Mouse (Mus musculus) R1 (cell line): Measurements from ENCODE around the gene Chodl.

Experiments used
- DNase-seq: peaks from one replicate; pipeline ENCODE4 v3.0.0-alpha.2; 2018; ENCODE audit warnings: low read depth, low spot score

Gene Chodl

DNA sequence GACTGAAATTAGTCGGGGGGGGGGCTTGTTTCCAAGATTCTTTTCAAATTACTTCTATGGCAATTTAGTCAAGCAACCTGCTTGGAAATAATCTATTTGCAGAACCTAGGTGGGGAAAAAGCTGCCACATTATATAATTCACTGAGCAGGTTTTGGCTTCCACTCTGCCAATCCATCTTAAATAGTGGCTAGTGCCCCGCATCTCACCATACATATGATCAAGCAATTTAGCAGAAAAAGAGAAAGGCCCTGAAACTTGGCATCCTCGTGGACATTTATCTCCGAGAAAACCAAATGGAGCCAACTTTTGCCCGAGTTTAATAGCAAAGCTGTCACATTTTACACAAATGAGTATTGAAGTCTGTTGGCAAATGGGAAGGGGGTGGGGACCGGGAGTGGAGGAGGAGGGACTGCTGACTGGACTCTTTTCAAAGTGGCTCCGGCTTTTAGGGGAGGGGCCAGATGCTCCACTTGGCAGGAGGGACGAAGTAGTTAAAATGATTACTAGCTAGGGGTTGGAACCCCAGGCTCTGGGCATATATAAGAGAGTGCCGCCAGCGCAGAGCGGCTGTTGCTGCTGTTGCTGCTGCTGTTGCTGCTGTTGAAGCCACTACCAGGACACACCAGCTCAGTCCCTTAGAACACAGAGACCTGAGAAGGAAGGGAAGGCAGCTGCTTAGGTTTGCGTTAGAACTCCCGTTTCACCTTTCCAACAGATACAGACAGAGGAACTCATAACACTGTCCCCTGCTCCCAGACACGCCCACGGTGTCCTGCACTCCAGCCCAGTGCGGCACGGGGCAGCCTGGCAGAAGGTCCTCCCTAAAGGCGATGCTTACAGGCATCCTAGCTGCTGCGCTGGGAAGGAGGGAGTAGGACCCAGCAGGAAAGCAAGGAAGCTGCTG is at the start of gene Chodl:
Gene Chodl (plus strand): TSS at position 567 of the 905 bp plus-strand sequence.
- peak; percentile 34 for DNase-seq

DNA sequence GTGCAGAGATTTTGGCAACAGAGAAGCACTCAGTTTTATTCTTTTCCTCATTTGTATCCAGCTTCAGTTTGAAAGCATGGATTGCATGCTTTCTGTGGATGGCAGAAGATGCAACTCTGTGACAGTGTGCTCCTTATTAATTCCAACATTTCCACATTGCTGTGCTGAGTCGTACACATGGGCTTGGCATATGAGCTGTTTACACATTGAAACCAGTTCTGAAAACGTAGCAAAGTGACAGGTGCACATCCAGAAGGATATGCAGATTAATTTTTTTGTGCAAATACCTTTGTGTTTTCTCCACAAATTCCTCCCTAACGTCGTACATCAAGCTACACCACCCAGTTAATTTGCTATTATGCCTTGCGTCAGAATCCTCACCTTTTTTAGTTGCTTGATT is 8.1 kb upstream of the Chodl start:
- no peak for DNase-seq

DNA sequence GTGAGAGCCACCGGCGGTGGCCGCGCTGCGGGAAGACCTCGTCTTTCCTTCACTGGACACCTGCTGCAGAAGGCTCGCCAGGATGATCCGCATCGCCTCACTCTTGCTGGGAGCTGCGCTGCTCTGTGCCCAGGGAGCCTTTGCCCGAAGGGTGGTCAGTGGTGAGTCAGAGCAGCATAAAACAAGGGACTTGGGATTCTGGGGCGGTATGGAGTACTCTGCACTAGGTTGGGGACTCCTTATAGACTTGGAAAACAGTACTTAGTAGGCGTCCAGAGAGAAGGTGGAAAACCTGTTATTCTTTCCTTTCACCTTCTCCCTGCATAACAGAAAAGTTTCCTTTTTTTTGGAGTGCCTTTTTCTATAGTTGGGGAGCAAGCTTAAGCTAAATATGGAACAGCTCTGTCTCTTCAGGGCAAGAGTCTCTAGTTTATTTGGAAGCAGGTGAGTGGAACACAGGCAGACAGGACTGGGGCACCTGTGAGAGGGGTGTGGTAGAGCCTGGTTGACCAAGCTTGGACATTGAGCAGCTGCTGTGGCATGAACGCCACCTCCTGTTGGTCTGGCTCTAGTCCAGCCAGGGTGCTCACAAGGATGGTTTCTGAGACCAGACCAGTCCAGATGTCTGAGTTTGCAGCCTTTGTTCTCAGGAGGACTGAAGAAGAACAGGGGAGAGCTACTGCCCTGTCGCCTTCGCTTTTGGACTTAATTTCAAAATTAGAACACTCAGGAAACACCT is 708 bp downstream of the Chodl start:
- DNase-seq = no peak

DNA sequence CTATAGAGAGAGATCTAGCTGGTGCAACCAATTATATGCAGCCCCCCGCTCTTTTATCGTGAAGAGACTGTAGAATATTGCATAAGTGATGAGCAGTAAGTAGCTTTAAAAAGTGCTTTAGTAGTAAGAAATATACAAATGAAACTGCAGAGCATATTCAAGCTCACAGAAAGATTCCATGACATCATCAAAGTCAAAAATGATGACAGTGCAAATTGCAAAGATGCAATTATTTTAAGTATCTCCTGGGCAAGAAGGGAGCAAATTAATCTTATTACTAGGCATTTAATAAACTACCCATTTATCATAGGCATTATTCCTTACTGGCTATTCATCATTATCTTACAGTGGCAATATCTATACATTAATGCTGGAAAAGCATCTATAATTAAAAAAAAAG is 3.5 kb downstream of the Chodl start:
- no peak for DNase-seq

DNA sequence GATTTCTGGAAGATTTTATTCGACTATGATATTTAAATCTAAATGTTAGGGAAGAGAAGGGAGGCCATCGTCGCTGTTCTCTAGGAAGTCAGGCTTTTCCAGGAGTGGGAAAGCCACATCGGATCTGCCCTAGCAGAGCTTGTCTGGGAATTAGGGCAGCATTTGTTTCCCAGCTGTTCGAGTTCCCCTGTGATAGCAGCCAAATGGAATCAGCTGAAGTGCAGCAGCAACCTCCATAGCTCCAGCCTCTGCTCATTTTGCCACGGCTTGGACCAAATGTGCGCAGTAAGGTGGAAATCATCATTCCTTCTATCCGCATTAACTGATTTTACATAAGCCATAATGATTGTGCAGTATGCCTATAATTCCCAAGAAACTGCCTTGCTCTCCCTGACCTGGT is 7.0 kb downstream of the Chodl start:
- DNase-seq = no peak

DNA sequence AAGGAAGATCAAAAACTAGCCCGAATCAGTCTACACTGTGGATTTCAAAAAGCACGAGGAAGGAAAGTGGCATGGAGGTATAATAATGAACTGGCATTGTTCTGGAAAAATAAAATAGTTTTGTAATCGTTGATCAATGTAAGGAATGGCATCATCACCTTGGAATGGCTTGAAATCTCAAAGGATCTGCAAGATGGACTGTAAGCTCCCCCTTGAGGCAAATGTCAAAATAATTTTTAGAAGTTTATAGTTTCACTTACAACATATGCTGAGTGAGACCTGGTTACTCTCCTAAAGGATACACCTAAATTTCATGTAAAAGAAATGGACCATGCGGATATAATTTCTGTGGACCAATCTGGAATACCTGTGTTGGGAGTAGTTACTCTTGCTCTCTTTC is 19.6 kb downstream of the Chodl start:
- no peak for DNase-seq

DNA sequence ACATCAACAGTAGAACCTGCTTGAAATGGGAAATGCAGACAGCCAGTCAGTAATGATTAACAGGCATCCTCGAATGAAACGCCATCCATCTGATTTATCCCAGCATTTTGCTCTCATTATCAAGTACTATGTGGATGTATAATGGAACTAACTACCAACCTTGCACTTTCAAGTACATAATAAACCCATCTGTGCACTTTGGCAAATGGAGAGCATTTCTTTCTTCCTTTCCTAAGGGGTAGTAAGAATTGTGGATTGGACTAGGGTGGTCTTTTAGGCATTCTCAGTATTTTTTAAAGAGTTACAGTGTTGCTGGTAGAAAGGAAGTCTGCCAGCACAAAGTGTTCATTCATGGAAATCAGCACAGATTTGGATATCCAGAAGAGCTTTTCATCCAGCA is 26.7 kb downstream of the Chodl start:
- DNase-seq = no peak

DNA sequence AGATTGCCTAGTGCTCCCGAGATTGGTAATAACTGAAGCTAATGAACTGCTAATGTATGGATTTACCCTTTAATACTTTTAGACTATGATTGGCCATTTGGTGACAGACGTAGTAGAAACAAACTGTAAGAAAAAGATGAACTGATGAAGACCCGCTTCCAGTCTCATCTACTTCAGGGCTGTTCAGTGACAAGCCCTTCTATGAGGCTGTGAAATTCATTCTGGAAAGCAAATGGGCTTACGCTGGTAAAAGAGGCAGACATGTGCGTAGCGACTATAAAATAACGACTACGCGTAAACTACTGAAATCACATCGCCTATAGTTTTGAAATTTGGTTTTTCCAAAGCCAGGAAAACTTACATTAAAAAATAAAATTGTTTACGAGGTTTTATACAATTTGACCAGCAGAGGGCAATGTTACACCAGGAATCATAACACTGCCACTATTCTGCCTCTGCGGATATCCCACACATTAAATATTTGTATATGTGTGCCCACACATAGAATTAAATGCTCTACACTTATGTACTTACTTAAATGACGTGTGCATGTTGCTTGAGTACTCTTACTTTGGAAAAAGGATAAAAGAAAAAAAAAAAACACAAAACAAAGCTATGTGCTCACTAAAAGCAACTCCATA is 38.5 kb downstream of the Chodl start:
- DNase-seq = peak; percentile 14

DNA sequence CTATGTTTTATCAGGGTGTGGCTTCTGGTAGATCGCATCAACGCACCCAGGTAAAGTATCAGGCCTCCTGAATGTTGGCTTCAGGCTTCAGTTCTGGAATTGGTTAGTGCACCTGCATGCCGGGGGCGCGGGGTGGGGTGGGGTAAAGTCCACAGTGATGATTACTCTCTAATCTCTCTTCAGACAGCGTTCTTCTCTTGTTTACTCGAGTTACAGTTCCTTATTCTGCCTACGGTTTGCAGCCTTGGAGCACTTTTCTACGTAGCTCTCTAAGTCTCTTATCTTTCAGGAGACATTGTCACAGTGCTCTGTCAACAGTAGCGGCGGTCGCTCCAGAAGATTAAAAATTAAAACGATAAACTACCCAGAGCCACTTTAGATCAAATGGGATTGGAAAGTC is 43.4 kb downstream of the Chodl start:
- no peak for DNase-seq

DNA sequence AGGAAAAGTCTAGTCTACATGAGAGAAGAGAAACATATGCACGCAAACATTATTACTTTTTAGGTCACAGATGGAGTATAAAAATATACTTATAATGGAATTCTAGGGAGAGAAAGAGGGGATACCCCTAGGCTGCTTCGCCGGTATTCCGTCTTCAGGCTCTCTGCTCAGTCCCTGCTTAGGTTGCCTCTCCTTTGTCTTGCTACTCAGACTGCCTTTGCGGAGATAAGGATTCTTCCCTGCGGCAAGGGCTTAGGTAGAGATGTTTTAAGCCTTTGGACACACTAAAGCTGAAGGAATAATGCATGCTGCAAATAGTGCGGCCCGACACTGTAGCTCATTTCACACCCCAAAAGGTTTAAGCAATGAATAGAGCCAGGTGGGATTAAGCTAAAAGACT is 45.6 kb downstream of the Chodl start:
- DNase-seq = no peak
